Mouse (Mus musculus) midbrain, postnatal 0 days (tissue): ENCODE results near the gene Zfp809. TPM values are rescaled to one million over a fixed set of nuclear protein-coding genes. Genes with fewer than 3 reads are reported as not detected.
A peak's percentile ranks its signal among the peaks of the same experiment; 100 is the strongest.
"Not testable (repeated sequence)": the region's sequence is repeated elsewhere in the genome, so short reads cannot be mapped to it uniquely, and the experiment has no call there.

Source experiments
- ATAC-seq: fragments of 200-750 bp; cut with Nextera tagmentation; 2 replicates; pipeline ENCODE4 v1.8.0; 2017; ENCODE audit warnings: moderate number of reproducible peaks, mild to moderate bottlenecking, moderate TSS enrichment, moderate library complexity; ENCODE audit not compliant: low FRiP score
- DNase-seq: peaks from one replicate; pipeline ENCODE4 v3.0.0-alpha.2; 2015; ENCODE audit warnings: low spot score
- H3K27ac ChIP-seq: fragments of 300-500 bp; sonication (generic); 2 replicates; pipeline ENCODE4 v1.5.1; 2014; ENCODE audit warnings: low read depth, mild to moderate bottlenecking, low read length, mixed read lengths
- H3K27me3 ChIP-seq: fragments of 300-500 bp; sonication (generic); 2 replicates; pipeline ENCODE4 v1.6.1; 2014; ENCODE audit warnings: low read length, control low read depth, mixed read lengths; ENCODE audit not compliant: insufficient read depth
- H3K36me3 ChIP-seq: fragments of 300-500 bp; sonication (generic); 2 replicates; pipeline ENCODE4 v1.6.1; 2014; ENCODE audit warnings: low read length, control low read depth, mixed read lengths; ENCODE audit not compliant: insufficient read depth
- H3K4me1 ChIP-seq: fragments of 300-500 bp; sonication (generic); 2 replicates; pipeline ENCODE4 v1.6.1; 2014; ENCODE audit warnings: mild to moderate bottlenecking, control low read depth, antibody characterized with exemption, low read length, mixed read lengths; ENCODE audit not compliant: insufficient read depth
- H3K4me2 ChIP-seq: fragments of 300-500 bp; sonication (generic); 2 replicates; pipeline ENCODE4 v1.6.1; 2014; ENCODE audit warnings: low read depth, mild to moderate bottlenecking, low read length, mixed read lengths; ENCODE audit not compliant: poor library complexity, severe bottlenecking
- H3K4me3 ChIP-seq: fragments of 300-500 bp; sonication (generic); 2 replicates; pipeline ENCODE4 v1.5.1; 2014; ENCODE audit warnings: low read depth, mild to moderate bottlenecking, low read length, moderate library complexity
- H3K9ac ChIP-seq: fragments of 300-500 bp; sonication (generic); replicated peaks from 2 replicates; pipeline ENCODE4 v1.6.1; 2014; ENCODE audit warnings: mild to moderate bottlenecking, low read length, moderate library complexity, mixed read lengths; ENCODE audit not compliant: poor library complexity, severe bottlenecking
- H3K9me3 ChIP-seq: fragments of 300-500 bp; sonication (generic); 2 replicates; pipeline ENCODE4 v1.6.1; 2016; ENCODE audit warnings: low read length, control low read depth
- CTCF ChIP-seq: IDR thresholded peaks from 2 replicates; pipeline ENCODE4 v1.5.1; 2016; ENCODE audit warnings: antibody characterized with exemption, mild to moderate bottlenecking
- WGBS: fragments of 180-500 bp; shearing (Covaris S2); extraction: QIAGEN DNeasy Blood & Tissue Kit; methylation state at CpG from one replicate; pipeline ENCODE4 v1.1.7; 2014; 5-methylcytosine and 5-hydroxymethylcytosine counted together
- polyA plus RNA-seq: library from polyadenylated mRNA; unstranded; fragments of >200 nt; fragmentation: Nextera tagmentation; extraction: Ambion mirVana; gene quantifications from 2 replicates; pipeline ENCODE4 v1.2.1, GENCODE M21; 2015
- total RNA-seq: library from RNA; depleted of rRNA; stranded (reverse); fragments of >200 nt; gene quantifications from 2 replicates; pipeline ENCODE4 v1.2.3, GENCODE M21; 2014

The Zfp809 gene
- total and polyA plus RNA-seq, 2 experiments from 2014 or later, result 6.3 to 10.2 TPM

- 52% methylated on average over 7 of the region's 8 CpGs for WGBS
- DNase-seq (no peak), ATAC-seq (no peak)
- Histone ChIP-seq H3K9me3 (no peaks in the 10 kb centered on the region), H3K27ac (no peak overlapping the region), H3K27me3 (no peaks in the 10 kb centered on the region), H3K4me3 (no peak overlapping the region), H3K9ac (no peak overlapping the region), H3K36me3 (no peaks in the 10 kb centered on the region), H3K4me2 (no peak overlapping the region), H3K4me1 (no peaks in the 10 kb centered on the region)
- no peak for TF ChIP-seq CTCF
Observed at GRCm38 (mm10) chr9:22217858-22218493, 7.5 kb upstream of the Zfp809 start.

DNA sequence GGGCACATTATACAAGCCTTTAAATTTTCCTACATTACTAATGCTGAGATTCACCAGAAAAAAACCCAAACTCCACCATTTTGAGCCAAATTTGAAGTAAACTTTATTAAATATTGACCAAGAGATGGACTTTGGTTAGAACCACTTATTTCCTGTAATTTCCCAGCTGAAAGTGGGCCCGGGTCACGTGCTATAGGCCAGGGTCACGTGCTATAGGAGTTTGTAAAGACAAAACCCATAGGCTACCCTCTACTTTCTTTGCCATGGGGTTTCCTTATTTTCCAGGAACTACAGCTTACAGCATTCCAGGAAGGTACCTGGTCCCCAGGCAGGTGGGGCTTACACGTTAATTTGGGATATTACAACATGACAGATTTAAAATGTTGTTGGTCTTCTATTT lies 1.4 kb upstream of the Zfp809 start:
- H3K4me1 ChIP-seq, result no peaks in the 10 kb centered on the region
- DNase-seq (no peak), ATAC-seq (no peak)
- 94% methylated on average over 4 of the region's 4 CpGs for WGBS
- H3K4me3 ChIP-seq, result no peak overlapping the region
- no peaks in the 10 kb centered on the region for H3K36me3 ChIP-seq
- no peak for TF ChIP-seq CTCF
- no peak overlapping the region for H3K27ac ChIP-seq
- H3K27me3 ChIP-seq, result no peaks in the 10 kb centered on the region
- H3K4me2 ChIP-seq, result no peak overlapping the region
- H3K9ac ChIP-seq, result no peak overlapping the region
- no peaks in the 10 kb centered on the region for H3K9me3 ChIP-seq

GRCm38 (mm10) chr9:22224536-22225503 lies 694 bp upstream of the Zfp809 start:
- H3K9me3 ChIP-seq, result no peaks in the 10 kb centered on the region
- DNase-seq (peak; percentile 70), ATAC-seq (peak; percentile 36)
- H3K27me3 ChIP-seq, result no peaks in the 10 kb centered on the region
- peak overlapping the region; percentile 73 for H3K4me3 ChIP-seq
- no peaks in the 10 kb centered on the region for H3K36me3 ChIP-seq
- H3K27ac ChIP-seq, result peak overlapping the region; percentile 81; the same call in 1 of the 2 replicates
- 0 out of 2 replicates have a peak overlapping the region, but pooled peaks have one; percentile 72 for H3K9ac ChIP-seq
- TF ChIP-seq CTCF, result peak; percentile 55
- H3K4me2 ChIP-seq, result peak overlapping the region; percentile 72
- H3K4me1 ChIP-seq, result no peaks in the 10 kb centered on the region
- WGBS, result 23% methylated on average over 17 of the region's 17 CpGs

DNA sequence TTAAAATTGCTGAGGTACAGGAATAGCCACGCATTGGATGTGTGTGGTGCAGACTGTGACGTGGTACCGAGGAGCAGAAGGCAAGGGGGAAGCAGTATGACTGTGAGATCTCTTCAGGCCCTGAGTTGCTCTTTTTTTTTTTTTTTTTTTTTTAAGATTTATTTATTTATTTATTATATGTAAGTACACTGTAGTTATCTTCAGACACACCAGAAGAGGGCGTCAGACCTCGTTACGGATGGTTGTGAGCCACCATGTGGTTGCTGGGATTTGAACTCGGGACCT lies 817 bp downstream of the Zfp809 start:
- Histone ChIP-seq H3K4me2 (peak overlapping the region; percentile 72), H3K4me3 (peak overlapping the region; percentile 73; the same call in 1 of the 2 replicates)
- not testable (repeated sequence) for H3K36me3 ChIP-seq, H3K27ac ChIP-seq, H3K9me3 ChIP-seq, H3K27me3 ChIP-seq, ATAC-seq, H3K4me1 ChIP-seq, DNase-seq, H3K9ac ChIP-seq
- 71% methylated on average over 7 of the region's 7 CpGs for WGBS

- 98% methylated on average over 15 of the region's 15 CpGs for WGBS
- no peak for TF ChIP-seq CTCF
- Histone ChIP-seq H3K9me3 (no peaks in the 10 kb centered on the region), H3K9ac (no peak overlapping the region), H3K4me2 (no peak overlapping the region), H3K27ac (no peak overlapping the region), H3K36me3 (no peaks in the 10 kb centered on the region), H3K4me3 (no peak overlapping the region), H3K4me1 (no peaks in the 10 kb centered on the region), H3K27me3 (no peaks in the 10 kb centered on the region)
- ATAC-seq, result no peak
- no peak for DNase-seq
Observed at GRCm38 (mm10) chr9:22226846-22227245, 1.3 kb downstream of the Zfp809 start.
